Mouse (Mus musculus): ENCODE data around the gene Hps6. TPM values are rescaled to one million over a fixed set of nuclear protein-coding genes. Genes with fewer than 3 reads are reported as not detected.

Hps6 gene
- total RNA-seq, 2 experiments from 2014 or later, result 3.8 to 4.6 TPM

- DNase-seq (ENCODE audit: low spot score in 2 of 2), result no peak
- intact Hi-C loops (cut with DNase I), result no loop called here
These were observed 23.3 kb downstream of the Hps6 start for GRCm38 (mm10) chr19:46026567-46026966.

GRCm38 (mm10) chr19:46028747-46029320 is 25.5 kb downstream of the Hps6 start:
- no peak for DNase-seq (ENCODE audit: low spot score in 2 of 2)
- intact Hi-C loops (cut with DNase I), result no loop called here

DNA sequence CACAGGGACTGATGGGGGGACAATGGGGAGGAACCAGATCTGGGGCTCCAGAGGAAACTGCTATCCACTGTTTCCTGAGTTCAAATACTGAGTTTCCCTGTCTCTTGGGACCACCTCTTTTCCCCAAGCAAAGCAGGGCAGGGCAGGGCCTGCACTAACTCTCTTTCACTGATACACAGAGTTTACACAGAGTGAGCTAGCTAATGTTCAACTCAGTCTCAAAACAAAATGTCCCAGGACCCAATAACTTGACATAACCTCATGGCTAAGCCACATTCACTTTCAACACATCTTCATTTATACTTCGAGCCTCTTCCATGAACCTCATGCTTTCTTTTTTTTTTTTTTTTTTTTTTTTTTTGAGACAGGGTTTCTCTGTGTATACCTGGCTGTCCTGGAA is 26.3 kb downstream of the Hps6 start:
- DNase-seq (ENCODE audit: low spot score in 2 of 2), result no peak
- intact Hi-C loops (cut with DNase I), result no loop called here

DNA sequence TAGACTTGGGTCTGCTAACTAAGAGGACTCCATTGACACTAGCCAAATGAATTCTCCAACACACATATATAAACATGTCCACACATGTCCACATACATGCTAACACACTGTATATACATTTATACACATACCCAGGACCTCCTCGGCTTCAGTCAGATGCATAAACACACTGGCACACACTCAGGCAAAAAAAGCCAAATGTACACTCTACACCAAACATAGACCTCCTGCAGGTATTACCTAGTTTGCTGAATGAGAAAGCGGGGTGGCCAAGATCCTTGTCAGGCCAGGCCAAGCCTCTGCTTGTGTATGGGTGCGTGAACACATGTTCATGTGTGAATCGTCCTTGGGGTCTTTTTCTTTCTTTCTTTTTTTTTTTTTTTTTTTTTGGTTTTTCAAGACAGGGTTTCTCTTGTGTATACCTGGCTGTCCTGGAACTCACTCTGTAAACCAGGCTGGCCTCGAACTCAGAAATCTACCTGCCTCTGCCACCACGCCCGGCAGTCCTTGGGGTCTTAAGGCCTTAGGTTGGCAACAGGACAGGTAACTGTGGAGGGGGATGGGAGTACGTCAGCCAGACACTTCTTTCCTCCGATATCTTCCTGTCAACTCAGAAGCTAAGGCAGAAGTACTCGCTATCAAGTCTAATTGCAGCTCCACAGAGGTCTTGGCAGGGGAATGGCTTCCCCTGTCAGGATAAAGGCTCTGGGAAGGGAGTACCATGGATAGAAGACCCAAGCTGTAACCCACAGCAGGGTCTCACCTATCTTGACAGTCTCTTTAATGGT is 27.1 kb downstream of the Hps6 start:
- no peak for DNase-seq (ENCODE audit: low spot score in 2 of 2)
- intact Hi-C loops (cut with DNase I), result no loop called here

DNA sequence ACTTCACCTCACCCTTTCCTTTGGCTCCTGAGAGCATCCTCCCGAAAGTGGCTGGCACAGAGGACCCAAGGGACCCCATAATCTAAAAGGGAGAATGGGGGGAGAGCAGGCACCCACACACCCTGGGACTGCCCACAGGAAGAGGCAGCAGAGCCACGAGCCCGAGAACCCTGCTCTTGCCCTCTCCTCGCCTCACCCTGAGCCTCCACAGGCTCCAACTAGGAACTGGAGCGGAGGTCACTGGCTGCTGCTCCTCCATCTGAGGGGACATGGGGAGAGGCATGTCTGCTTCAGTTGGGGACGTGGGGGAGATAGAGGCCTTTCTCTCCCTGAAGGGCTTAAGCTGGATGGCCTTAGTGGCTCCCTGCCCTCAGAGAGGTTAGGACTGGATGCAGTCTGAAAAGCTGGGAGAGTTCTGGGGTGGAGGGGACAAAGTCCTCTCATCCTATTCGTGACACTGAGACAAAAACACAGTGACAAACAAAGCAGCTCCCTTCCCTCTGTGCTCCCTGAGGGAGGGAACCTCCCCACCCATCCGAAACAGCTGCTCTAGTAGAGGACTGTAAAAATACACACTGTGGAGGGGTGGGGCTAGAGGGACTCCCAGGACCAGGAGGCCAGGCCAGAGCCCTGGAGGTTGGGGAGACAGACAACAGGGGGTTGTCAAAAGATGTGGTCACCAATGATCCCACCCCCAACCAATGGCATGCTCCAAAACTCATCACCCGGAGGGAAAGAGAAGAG is 28.6 kb downstream of the Hps6 start:
- intact Hi-C loops (cut with DNase I), result no loop called here
- no peak for DNase-seq (ENCODE audit: low spot score in 2 of 2)

DNA sequence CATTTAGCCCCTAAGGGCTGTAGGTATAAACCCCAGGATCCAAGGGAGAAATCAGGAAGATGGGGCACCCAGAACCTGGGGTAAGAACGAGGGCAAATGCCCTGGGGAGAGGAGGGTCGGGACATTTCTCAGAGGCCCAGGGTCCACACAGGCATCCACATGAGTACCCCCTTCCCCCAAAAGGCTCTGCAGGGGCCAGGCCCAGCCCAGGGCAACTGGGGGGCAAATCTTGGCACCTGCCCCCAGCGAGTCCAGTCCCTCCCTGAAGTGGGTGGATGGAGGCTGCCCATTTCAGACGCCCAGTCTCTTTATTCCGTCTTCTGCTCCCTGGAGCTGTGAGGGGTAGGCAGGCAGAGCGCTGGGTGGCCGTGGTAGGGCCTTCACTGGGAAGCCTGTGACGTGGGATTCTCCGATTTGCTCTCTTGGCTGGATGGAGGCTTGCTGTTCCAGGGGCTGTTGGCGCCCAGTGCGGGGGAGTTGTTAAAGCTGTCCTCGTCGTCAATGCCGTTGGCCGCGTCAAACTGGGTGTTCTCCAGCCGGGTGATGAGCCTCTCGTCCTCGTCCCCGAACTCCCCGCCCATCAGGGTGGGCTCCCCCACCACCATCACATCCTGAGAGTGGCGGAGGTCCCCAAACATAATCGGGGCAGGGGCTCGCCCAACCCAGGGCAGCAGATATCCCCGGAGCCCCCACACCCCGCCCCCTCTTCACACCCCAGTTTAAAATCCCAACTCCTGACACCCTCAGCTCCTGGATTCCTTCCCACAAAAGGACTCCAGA is 29.6 kb downstream of the Hps6 start:
- no peak for DNase-seq (ENCODE audit: low spot score in 2 of 2)
- intact Hi-C loops (cut with DNase I), result no loop called here

- DNase-seq (ENCODE audit: low spot score in 2 of 2), result no peak
- intact Hi-C loops (cut with DNase I), result no loop called here
These were observed 30.6 kb downstream of the Hps6 start for GRCm38 (mm10) chr19:46033911-46034310.

GRCm38 (mm10) chr19:46035971-46036370 is 32.7 kb downstream of the Hps6 start:
- DNase-seq (ENCODE audit: low spot score in 2 of 2), result no peak
- intact Hi-C loops (cut with DNase I), result no loop called here

DNA sequence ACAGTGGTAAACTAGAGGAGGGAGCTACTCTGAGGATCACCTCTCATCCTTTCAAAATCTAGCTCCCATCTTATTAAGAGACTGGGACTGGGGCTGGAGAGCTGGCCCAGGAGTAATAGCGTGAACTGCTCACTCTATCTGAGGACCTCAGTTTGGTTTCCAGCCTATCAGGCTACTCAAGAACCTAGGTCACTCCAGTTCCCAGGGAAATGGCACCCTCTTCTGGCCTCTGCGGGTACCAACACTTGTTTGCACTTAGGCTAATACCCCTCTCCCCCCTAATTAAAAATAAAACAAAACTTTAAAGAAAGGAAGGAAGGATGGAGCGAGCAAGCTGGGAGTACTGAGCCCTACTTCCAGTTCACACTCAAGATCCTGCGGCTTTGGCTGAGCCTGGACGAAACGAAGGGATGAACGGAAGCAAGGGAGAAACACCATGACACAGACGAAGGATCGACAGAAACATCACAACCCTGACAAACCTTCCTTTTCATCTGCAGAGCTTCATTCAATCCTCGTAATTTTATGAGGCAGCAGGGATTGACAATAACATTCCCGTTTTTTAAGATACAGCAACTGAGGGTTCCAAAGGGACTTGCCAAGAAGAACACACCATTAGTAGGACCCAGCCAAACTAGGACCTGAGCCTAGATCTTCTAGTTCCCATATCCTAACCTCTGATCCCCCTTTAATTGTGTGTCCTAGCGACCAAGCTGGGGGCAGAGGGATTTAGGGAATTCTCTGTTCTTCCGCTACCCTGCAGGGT is 33.4 kb downstream of the Hps6 start:
- no peak for DNase-seq (ENCODE audit: low spot score in 2 of 2)
- intact Hi-C loops (cut with DNase I), result no loop called here

GRCm38 (mm10) chr19:46037243-46037924 is 34.1 kb downstream of the Hps6 start:
- intact Hi-C loops (cut with DNase I), result no loop called here
- DNase-seq (ENCODE audit: low spot score in 2 of 2), result no peak

DNA sequence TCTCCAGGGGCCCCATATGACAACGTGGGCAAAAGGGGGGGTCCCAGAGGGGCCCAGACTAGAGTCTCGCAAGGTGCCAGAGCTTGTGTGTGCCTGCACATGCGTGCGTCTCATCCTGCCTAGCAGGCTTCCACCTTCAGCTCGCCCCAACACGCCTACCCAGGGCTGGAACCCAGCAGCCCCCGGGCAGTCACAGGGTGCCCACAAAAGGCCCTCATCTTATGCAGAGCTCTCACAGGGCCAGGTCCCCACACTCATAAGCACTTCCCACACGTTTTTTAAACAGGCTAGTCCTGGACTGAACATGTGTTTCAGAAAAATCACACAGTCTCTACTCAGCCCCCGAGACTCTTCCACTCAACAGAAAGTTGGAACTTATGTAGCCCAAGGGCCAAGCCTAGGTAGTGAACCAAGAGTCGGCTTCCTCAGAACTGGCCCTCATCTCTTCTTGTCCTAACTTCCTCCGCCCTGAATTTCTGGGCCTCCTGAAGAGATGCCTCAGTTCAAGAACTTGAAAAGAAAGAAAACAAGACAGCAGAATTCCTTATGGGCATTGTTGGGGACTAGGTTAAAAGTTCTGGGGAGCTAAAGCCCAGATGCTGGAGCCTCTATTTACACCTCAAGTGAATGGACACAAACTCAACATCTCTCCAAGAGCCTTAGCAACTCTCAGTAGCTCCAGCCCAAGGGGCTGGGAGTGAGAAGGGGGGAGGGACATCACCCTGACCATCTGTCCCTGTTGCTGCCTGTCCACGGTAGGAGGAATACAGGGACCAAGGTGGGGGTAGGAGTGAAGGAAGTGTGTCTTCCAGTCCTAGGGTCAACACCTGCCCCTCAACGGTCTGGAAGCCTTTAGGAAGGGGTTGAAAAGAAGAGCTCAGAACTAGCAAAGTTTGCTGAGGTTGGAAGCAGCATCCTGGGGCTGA is 34.9 kb downstream of the Hps6 start:
- intact Hi-C loops (cut with DNase I), result no loop called here
- no peak for DNase-seq (ENCODE audit: low spot score in 2 of 2)

- intact Hi-C loops (cut with DNase I), result no loop called here
- no peak for DNase-seq (ENCODE audit: low spot score in 2 of 2)
These were observed 35.5 kb downstream of the Hps6 start for GRCm38 (mm10) chr19:46038851-46039260.

DNA sequence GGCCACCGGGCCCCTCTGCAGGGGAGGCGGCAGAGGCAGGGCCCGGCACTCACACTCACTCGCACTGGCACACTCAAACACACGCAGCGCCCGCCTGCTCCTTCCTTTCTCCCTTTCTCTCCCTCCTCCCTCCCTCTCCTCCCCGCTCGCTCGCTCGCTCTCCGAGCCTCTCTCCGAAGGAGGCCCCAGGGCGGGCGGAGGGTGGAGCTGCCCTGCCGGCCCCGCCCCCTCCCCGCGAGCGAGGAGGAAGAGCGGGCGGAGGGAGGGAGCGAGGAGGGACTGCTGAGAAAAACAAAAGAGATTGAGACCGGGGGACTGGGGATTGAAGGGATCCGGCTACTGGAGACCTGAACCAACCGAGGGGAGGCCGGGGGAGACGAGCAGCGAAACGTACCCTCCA is 36.2 kb downstream of the Hps6 start:
- intact Hi-C loops (cut with DNase I), result no loop called here

GRCm38 (mm10) chr19:46040149-46040902 is 37.0 kb downstream of the Hps6 start:
- intact Hi-C loops (cut with DNase I), result no loop called here
- no peak for DNase-seq (ENCODE audit: low spot score in 2 of 2)

More for the DNA sequence above, 36.2 kb downstream of the Hps6 start:
- peak; percentile 70 to 82 for DNase-seq (ENCODE audit: low spot score in 2 of 2)

DNA sequence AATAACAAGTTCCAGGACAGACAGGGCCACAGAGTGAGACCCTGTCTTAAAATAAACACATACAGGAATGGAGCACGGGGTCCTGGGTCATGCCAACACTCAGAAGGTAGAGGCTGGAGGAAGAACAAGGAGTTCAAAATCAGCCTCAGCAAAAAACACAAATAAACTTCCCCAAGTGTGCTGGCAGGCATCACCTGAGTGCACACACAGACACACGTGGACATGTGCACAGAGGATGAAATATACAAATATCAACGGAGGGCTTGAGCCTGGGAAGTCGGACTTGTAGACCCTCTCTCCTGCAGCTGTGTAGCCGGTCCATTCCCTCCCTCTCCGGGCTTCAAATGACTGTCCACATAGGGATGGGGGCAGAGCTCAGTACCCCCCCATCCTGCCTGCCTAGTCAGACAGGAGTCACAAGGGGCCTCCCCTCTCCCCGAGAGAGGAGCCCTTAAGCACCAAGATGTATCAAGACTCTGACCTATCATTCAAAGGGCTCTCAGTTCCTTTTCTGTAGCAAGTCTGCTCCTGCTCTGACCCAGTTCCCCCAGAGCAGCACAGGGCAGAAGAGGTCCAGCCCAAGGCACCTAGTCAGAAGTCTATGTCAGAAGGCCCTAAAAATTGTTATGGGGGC is 38.1 kb downstream of the Hps6 start:
- intact Hi-C loops (cut with DNase I), result no loop called here
- no peak for DNase-seq (ENCODE audit: low spot score in 2 of 2)

- peak; percentile 85 to 89 for DNase-seq (ENCODE audit: low spot score in 2 of 2)
- intact Hi-C loops (cut with DNase I), result no loop called here
These were observed 38.7 kb downstream of the Hps6 start for GRCm38 (mm10) chr19:46041933-46042475.
